Mouse (Mus musculus): Measurements from ENCODE around the gene Vps29.

Gene Vps29

DNA sequence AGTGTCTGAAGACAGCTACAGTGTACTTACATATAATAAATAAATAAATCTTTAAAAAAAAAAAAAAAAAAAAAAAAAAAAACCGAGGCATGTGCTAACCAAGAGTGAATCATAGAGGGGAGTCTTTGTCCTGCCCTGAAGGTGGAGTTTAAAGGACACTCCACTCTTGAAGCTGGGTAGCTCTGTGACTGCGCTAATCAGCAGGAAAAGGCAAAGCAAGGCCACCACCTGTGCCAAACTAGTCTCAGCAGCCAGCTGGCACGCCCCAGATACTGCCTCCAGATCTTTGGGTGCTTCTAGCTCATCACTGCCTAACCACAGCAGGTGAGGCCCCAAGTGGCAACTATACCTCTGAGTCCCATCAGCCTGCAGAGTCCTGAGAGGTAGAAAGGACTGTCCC lies 19.5 kb upstream of the Vps29 start:
- in situ Hi-C loops (cut with MboI, MseI): no loop called here

DNA sequence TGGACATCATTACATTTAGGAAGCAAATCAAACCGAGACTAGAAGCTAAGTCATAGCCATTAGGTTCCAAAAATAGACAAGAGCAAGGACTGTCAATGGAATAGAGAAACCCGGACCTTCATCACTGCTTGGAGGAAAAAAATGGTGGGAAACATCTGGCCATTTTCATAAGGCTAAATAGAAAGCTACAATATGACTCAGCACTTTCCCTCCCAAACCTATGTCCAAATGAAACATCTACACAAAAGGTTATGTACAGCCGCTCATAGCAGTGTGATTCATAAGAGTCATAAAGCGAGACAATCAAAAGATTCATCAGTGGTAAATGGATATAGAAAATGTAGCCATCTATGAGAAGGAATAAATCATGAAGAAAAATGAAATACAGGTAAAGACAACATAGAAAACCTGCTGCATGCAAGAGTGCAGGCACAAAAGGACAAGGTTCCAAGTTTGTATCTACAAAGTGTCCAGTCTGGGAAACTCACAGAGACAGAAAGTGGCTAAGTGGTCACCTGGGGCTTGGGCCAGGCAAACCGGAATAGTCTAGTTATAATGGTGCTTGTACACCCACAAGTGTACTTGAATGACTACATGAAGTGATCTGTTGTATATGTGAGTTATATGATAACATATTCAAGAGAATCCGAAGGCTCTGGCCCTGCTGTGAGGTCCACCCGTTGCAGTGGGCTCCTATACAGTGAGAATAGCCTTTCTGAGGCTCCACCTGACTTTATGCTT lies 17.4 kb upstream of the Vps29 start:
- in situ Hi-C loops (cut with MboI, MseI): no loop called here

DNA sequence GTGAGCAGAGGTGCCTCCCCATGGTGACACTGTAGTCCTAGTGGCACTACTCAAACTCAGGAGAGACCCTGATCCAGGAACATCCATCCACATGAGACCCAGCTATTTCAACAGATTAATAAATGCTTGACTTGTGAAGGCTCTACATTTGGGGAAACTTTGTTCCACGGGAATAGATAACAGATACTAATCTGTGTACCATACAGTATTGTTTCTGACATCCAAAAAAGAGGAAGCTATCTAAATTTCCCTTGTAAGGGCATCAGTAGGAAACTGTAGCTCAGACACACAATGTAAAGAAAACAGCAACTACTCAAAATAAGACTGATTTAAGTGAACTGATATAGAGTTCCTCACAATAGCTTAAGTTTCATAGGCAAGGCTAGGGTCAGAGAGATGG lies 11.3 kb upstream of the Vps29 start:
- in situ Hi-C loops (cut with MboI, MseI): loop anchor here (5.0 kb wide), 1 partner anchor 156 kb away; no protein-coding TSS in a partner anchor

DNA sequence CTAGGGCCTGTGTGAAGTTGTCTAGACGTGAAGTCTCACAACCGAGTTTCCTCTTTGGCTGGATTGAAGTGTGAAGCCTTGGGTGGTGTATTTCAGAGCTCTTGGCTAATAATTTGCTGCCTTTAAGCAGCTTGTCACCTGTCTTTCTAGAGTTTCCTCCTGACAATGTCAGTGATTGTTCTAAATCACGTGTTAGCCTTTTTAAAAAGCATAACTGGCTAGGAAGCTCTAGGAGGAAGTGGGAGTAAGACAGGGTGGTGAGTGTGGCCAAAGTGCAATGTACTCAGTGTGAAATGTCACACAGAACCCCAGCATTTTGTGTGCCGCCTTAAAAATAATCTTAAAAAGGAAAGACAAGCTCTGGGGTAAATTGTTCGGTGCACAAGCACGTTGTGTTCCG lies 10.4 kb upstream of the Vps29 start:
- in situ Hi-C loops (cut with MboI, MseI): loop anchor here (5.0 kb wide), 1 partner anchor 156 kb away; no protein-coding TSS in a partner anchor

DNA sequence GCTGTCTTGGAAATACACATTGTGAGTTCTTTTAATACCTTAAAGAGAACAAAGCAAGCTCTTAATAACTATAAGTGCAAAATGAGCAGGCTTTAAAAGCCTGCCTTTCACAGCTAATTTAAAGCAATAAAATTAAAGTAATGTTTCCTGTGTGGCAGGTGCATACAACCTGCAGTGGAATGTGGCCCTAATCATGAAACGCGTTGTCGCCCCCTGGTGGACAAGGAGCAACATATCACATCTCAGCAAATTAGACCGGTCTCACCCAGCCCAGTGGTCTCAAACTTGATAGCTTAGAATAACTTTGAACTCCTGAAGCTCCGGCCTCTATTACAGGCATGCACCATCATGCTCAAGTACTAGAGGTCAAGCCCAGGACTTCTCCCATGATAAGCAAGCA lies 9.9 kb upstream of the Vps29 start:
- in situ Hi-C loops (cut with MboI, MseI): loop anchor here (5.0 kb wide), 1 partner anchor 157 kb away; no protein-coding TSS in a partner anchor

DNA sequence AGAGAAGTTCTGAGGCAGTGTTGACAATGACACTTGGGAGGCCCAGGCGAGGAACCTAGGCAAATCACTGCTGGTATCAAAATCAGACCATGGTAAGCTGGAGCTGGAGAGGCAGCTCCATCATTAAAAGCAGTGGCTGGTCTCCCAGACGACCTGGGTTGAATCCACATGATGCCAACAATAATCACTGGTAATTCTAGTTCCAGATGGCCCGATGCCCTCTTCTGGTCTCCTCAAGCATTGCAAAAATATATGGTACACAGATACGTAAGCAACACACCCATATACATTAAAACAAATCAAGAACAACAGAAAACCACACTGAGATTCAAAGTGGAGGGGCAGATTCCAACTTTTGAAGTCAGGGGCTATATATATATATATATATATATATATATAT lies 8.4 kb upstream of the Vps29 start:
- in situ Hi-C loops (cut with MboI, MseI): no loop called here

DNA sequence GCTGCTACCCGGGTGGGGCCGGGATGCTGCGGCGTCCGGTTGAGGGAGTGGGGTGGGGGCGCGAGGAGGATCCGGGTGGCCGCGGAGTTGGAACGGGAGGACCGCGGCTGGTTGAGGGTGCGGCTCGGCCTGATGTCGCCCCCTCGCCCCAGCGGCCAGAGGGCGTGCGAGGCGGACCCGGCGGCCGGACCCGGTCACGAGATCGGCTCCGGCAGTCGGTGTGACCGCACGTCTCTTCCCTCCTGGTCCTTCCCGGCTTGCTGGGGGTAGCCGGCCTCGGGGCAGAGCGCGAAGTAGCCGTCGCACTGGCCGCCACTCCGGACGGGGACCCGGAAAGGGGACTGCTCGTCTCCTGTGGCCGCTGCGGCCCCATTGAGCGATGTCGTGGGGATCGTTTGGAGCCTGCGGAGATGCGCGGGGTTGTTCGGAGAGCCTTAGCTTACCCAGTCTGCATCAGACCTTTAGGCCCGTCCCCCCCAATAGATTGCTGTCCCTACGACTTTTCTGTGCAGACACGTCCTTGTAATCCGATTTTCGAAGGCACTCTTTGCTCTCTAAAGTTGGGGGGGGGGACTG lies 411 bp downstream of the Vps29 start:
- in situ Hi-C loops (cut with MboI, MseI): loop anchor here (5.0 kb wide), 1 partner anchor 87 kb away; no protein-coding TSS in a partner anchor

GRCm38 (mm10) chr5:122371591-122372191 lies 17.5 kb downstream of the Vps29 start, which contains the start of gene Gpn3:
Gpn3 (plus strand) TSS chr5:122371876.
- in situ Hi-C loops (cut with MboI, MseI): no loop called here

DNA sequence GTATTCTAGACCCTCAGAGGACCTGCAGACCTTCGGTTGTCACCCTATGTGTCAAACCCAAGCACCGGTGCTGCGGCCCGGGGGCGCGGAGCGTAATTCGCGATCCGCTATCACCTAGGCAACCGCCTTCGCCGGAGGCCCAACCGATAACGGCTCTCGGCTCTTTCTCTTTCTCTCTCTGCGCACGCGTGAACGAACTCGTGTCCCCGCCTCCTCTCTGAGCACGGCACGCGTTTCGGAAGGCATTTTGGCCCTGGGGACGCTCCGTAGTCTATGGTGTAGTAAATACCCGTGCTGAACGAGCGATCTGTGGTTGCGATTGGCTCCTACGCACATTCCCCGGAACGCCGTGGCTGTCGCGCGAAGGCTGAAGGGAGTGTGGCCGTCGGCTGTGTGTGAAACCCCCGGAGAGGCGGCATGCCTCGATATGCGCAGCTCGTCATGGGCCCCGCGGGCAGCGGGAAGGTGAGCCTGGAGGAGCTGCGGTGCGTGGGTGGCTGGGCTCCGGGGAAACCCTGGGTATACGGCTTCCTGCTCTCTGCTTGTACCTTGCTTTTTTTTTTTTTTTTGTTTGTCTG lies 18.1 kb downstream of the Vps29 start, which contains the start of gene Fam216a:
Fam216a (minus strand) TSS at position 173 of the 578 bp plus-strand sequence.
- in situ Hi-C loops (cut with MboI, MseI): no loop called here

DNA sequence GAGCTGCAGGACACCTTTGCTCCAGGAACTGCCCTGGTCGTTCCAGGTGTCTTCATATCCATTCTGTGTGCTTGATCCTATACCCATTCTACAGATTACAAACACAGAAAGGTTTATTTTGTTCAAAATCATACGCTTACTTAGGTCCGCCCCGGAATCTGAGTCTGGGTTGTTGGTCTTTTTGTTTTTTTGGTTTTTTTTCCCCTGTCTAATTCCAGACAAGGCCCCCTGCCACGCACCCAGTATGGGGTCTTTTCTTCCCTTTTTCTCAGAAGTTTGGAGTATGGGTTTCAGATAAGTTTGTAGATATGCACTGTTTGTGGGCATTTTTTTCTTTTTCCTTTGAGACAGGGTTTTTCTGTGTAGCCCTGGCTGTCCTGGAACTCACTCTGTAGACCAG lies 18.7 kb downstream of the Vps29 start:
- in situ Hi-C loops (cut with MboI, MseI): no loop called here

- in situ Hi-C loops (cut with MboI, MseI): no loop called here
These were observed 23.1 kb downstream of the Vps29 start for GRCm38 (mm10) chr5:122377101-122377833.

DNA sequence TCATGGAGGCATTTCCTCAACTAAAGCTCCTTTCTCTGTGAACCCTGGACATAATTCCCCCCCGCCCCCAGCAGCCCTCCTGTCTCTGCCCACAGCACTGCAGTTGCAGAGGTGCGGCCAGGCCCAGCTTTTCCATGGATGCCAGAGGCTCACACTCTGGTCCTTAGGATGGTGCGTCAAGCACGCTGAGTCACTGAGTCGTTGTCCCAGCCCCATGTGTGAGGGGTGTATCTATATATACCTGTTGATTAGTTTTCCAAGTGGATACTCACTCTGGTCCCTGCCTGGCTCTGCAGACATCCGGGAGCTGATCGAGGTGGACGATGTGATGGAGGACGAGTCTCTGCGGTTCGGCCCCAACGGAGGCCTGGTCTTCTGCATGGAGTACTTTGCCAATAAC lies 24.0 kb downstream of the Vps29 start:
- in situ Hi-C loops (cut with MboI, MseI): no loop called here

GRCm38 (mm10) chr5:122379374-122380155 lies 25.4 kb downstream of the Vps29 start:
- in situ Hi-C loops (cut with MboI, MseI): no loop called here

- in situ Hi-C loops (cut with MboI, MseI): no loop called here
These were observed 35.8 kb downstream of the Vps29 start for GRCm38 (mm10) chr5:122390006-122390405.

- in situ Hi-C loops (cut with MboI, MseI): no loop called here
These were observed 36.5 kb downstream of the Vps29 start for GRCm38 (mm10) chr5:122390671-122391070.

- in situ Hi-C loops (cut with MboI, MseI): no loop called here
These were observed 37.1 kb downstream of the Vps29 start for GRCm38 (mm10) chr5:122391178-122391785.

GRCm38 (mm10) chr5:122391786-122392180 lies 37.6 kb downstream of the Vps29 start, which contains the start of gene Arpc3:
Arpc3 (plus strand) TSS chr5:122391878.
- in situ Hi-C loops (cut with MboI, MseI): no loop called here

GRCm38 (mm10) chr5:122392227-122393004 lies 38.2 kb downstream of the Vps29 start:
- in situ Hi-C loops (cut with MboI, MseI): no loop called here

GRCm38 (mm10) chr5:122393887-122394286 lies 39.7 kb downstream of the Vps29 start:
- in situ Hi-C loops (cut with MboI, MseI): no loop called here
